Mouse (Mus musculus): ENCODE measurements around the gene Eef1e1.

DNA sequence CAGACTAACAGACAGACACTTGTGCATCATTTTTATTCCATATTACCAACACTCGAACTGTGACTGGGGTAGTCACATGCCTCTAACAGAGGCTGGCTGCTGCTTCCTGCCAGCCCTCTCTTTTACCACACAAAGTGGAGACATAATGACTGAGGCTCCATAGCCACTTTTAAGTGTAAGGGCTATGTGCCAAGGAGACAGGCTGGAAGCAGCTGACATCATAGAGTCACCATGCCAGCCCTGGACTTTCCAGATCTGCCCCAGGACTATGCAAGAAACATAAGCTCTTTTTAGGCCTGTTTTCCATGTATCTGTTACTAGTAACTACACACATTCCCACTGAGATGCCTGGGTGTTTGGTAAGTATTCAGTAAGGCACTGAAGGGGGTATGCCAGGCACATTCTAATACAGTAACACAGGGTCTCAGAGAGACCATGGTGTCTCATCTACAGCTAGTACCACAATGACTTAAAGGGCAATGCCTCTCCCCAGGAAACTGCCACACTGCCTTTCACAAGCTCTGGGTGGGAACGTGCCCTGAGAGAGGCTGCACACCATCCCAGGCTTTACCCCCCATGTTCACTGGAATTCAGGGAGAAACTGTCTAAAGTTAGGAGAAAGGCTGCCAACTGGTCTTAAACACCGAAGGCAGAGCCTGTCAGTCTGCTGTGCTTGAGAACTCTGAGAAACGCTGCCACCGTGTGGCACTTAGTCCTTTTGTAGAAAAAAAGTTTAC lies 33.2 kb downstream of the Eef1e1 start:
- 0 out of 2 replicates have a peak, but pooled peaks have one; percentile 18 for TF ChIP-seq CTCF (IDR thresholded peaks at IDR 0.05; ENCODE audit: low read depth, low read length)
- TF ChIP-seq POLR2A (IDR thresholded peaks at IDR 0.05; ENCODE audit: extremely low read depth, insufficient read depth, low read length): no peak
